Mouse (Mus musculus): ENCODE measurements at regions not wholly inside any gene's neighbourhood (a gene's known extent, or its start where the extent isn't known, plus 50 kb on each side); places are given as distances from the start of the nearest gene placed in this dataset.

- in situ Hi-C loops (cut with MboI), result no loop called here
Measured at GRCm38 (mm10) chr17:9861346-9861745, 191.8 kb upstream of the Pabpc6 start.

- in situ Hi-C loops (cut with MboI), result no loop called here
Measured at GRCm38 (mm10) chr17:9848559-9849357, 179.2 kb upstream of the Pabpc6 start.

- in situ Hi-C loops (cut with MboI), result no loop called here
Measured at GRCm38 (mm10) chr17:9845451-9846075, 176.0 kb upstream of the Pabpc6 start.

GRCm38 (mm10) chr17:9841103-9841502 is 171.6 kb upstream of the Pabpc6 start:
- in situ Hi-C loops (cut with MboI), result no loop called here

GRCm38 (mm10) chr17:9839256-9839655 is 169.7 kb upstream of the Pabpc6 start:
- in situ Hi-C loops (cut with MboI), result no loop called here

- in situ Hi-C loops (cut with MboI), result no loop called here
Measured at GRCm38 (mm10) chr17:9836995-9837842, 167.7 kb upstream of the Pabpc6 start.

- in situ Hi-C loops (cut with MboI), result no loop called here
Measured at GRCm38 (mm10) chr17:9829895-9830294, 160.4 kb upstream of the Pabpc6 start.

GRCm38 (mm10) chr17:9821358-9821757 is 151.8 kb upstream of the Pabpc6 start:
- in situ Hi-C loops (cut with MboI), result no loop called here

GRCm38 (mm10) chr17:9817056-9817455 is 147.5 kb upstream of the Pabpc6 start:
- in situ Hi-C loops (cut with MboI), result no loop called here

GRCm38 (mm10) chr17:9797069-9797468 is 127.6 kb upstream of the Pabpc6 start:
- in situ Hi-C loops (cut with MboI), result no loop called here

- in situ Hi-C loops (cut with MboI), result no loop called here
Measured at GRCm38 (mm10) chr17:9796225-9796988, 126.9 kb upstream of the Pabpc6 start.

GRCm38 (mm10) chr17:9778866-9779265 is 109.3 kb upstream of the Pabpc6 start:
- in situ Hi-C loops (cut with MboI), result no loop called here

- in situ Hi-C loops (cut with MboI), result no loop called here
Measured at GRCm38 (mm10) chr17:9777165-9777564, 107.6 kb upstream of the Pabpc6 start.

GRCm38 (mm10) chr17:9776286-9777016 is 106.9 kb upstream of the Pabpc6 start:
- in situ Hi-C loops (cut with MboI), result no loop called here

GRCm38 (mm10) chr17:9775668-9776151 is 106.2 kb upstream of the Pabpc6 start:
- in situ Hi-C loops (cut with MboI), result no loop called here

- in situ Hi-C loops (cut with MboI), result no loop called here
Measured at GRCm38 (mm10) chr17:9774740-9775629, 105.5 kb upstream of the Pabpc6 start.

- in situ Hi-C loops (cut with MboI), result no loop called here
Measured at GRCm38 (mm10) chr17:9773744-9774143, 104.2 kb upstream of the Pabpc6 start.

- in situ Hi-C loops (cut with MboI), result no loop called here
Measured at GRCm38 (mm10) chr17:9768275-9768674, 98.8 kb upstream of the Pabpc6 start.

GRCm38 (mm10) chr17:9765680-9766250 is 96.2 kb upstream of the Pabpc6 start:
- in situ Hi-C loops (cut with MboI), result no loop called here

Data from mature B cell (primary cell).